Mouse (Mus musculus): Measurements from ENCODE around the gene Car9. TPM values are rescaled to one million over a fixed set of nuclear protein-coding genes. Genes with fewer than 3 reads are reported as not detected.

Car9 gene
- polyA plus RNA-seq, 1 experiment from 2014 or later: 0.19 TPM

DNA sequence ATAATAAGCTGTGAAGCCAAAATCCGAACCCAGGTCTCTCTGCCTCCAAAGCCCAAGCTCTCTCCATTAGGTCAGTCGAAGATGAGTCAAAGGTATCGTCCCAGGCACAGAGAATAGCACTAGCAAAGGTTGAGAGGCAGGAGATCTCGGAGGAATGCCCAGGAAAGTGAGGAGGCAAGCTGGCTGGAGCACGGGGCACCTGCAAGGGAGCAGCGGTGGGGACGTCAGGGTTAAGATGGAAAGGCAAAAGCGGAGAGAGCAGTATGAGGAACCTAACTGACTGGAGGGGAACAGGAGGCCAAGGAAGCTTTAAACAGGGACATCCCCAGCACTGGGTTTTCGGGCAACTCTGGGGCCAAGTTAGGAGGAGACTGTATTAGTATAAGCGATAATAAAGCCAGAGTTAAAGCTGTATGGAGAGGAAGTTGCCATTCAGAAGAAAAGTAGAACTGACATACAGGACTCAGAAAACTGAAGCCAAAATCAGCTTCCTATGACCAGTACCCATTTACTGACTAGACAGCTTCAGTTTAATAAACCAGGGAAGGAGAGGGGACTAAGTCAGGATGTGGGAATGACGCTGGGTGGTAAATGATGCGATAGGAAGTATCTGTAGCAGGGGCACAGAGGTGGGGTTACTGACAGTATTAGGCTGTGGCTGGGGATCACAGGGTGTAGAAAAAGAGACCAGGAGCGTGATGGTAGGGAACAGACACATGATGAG, 52.9 kb downstream of the Car9 start:
- H3K9me3 ChIP-seq: no peaks in the 10 kb centered on the region
- H3K4me3 ChIP-seq (replicated peaks): 0 out of 2 replicates have a peak overlapping the region, but pooled peaks have one; percentile 9
- H3K4me1 ChIP-seq (replicated peaks): peaks cover 60% of the 10 kb centered on the region
- H3K9ac ChIP-seq (replicated peaks): peak overlapping the region; percentile 96
- H3K4me2 ChIP-seq (replicated peaks): peak overlapping the region; percentile 95; the same call in 1 of the 2 replicates
- no peak overlapping the region for H3K27ac ChIP-seq
- H3K36me3 ChIP-seq: peaks cover 26% of the 10 kb centered on the region
- no peak for ATAC-seq
- 87% methylated on average over 13 of the region's 13 CpGs for WGBS
- H3K27me3 ChIP-seq: no peaks in the 10 kb centered on the region

DNA sequence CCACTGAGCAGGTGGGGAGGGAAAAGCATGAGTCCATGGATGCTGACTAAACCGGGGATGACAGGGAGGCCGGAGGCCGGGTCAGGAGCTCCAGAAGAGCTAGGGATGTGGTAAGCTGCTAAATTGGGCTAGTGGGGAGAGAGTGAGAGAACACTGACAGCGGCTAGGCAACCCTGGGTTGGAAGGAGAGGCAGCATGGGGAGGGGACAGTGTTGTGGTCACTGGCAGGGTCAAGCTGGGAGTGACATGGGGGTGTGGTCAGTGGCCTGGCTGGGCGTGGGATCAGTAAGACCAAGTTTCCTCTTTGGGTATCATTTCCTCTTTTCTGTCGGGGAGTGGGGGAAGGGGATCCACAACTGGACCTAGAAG, 53.5 kb downstream of the Car9 start:
- Histone ChIP-seq H3K27me3 (no peaks in the 10 kb centered on the region), H3K4me1 (replicated peaks) (peaks cover 60% of the 10 kb centered on the region), H3K36me3 (peaks cover 26% of the 10 kb centered on the region), H3K9me3 (no peaks in the 10 kb centered on the region), H3K9ac (replicated peaks) (peak overlapping the region; percentile 96), H3K27ac (no peak overlapping the region), H3K4me2 (replicated peaks) (peak overlapping the region; percentile 95; the same call in 1 of the 2 replicates), H3K4me3 (replicated peaks) (peak overlapping the region; percentile 9; the same call in 1 of the 2 replicates)
- 74% methylated on average over 6 of the region's 6 CpGs for WGBS
- no peak for ATAC-seq

DNA sequence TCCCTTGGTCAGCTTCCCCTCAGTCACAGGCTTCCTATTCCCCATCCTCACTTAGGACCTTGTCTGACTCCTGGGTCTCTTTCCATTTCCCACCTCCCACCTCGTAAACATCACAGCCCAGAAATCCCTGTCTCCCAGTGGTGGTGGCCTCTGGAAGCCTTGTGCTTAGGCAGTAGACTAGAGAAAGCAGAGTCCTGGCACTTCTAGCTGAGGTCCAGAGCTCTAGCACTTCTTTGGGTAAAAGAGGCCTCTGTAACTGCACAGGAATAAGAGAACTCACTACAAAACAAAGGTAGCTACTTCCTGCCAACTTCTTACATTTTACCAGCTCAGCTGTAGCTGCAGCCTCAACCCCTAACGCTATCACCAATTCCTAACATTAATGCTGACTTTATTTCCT, 54.2 kb downstream of the Car9 start:
- Histone ChIP-seq H3K27me3 (no peaks in the 10 kb centered on the region), H3K4me3 (replicated peaks) (peak overlapping the region; percentile 91), H3K4me1 (replicated peaks) (peaks cover 60% of the 10 kb centered on the region), H3K9ac (replicated peaks) (peak overlapping the region; percentile 96), H3K9me3 (no peaks in the 10 kb centered on the region), H3K36me3 (peaks cover 26% of the 10 kb centered on the region), H3K27ac (no peak overlapping the region), H3K4me2 (replicated peaks) (peak overlapping the region; percentile 95)
- 47% methylated on average over 2 of the region's 2 CpGs for WGBS
- no peak for ATAC-seq

DNA sequence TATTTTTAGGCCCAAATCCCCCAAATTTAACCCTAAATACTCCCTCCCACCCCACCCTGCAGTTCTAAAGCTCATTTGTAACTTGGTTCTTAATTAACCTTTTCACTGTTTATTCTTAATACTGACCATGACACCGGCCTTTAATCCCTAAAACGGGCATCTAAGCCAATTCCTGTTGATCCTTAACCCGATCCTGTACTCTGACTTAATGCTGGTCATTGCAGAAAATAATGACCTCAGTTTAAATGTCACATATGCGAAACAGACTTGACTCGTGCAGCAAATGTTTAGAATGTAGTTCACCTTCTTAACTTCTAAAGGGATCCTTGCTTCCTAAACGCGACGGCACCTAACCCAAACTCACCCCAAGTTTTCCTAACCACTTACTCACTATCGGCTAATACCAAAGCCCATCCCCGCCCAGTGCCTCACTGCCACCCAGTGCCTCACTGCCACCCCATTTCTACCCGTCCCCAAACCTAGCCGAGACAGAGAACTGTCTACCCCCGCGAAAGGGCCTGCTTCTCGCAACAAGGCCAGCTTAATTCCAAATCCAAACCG, 54.8 kb downstream of the Car9 start:
- peak overlapping the region; percentile 96 for H3K9ac ChIP-seq (replicated peaks)
- no peaks in the 10 kb centered on the region for H3K9me3 ChIP-seq
- H3K4me2 ChIP-seq (replicated peaks): peak overlapping the region; percentile 95
- H3K27ac ChIP-seq: peak overlapping the region; percentile 98
- peaks cover 60% of the 10 kb centered on the region for H3K4me1 ChIP-seq (replicated peaks)
- peaks cover 26% of the 10 kb centered on the region for H3K36me3 ChIP-seq
- peak overlapping the region; percentile 91 for H3K4me3 ChIP-seq (replicated peaks)
- ATAC-seq: peak; percentile 38
- 3% methylated on average over 16 of the region's 16 CpGs for WGBS
- no peaks in the 10 kb centered on the region for H3K27me3 ChIP-seq

DNA sequence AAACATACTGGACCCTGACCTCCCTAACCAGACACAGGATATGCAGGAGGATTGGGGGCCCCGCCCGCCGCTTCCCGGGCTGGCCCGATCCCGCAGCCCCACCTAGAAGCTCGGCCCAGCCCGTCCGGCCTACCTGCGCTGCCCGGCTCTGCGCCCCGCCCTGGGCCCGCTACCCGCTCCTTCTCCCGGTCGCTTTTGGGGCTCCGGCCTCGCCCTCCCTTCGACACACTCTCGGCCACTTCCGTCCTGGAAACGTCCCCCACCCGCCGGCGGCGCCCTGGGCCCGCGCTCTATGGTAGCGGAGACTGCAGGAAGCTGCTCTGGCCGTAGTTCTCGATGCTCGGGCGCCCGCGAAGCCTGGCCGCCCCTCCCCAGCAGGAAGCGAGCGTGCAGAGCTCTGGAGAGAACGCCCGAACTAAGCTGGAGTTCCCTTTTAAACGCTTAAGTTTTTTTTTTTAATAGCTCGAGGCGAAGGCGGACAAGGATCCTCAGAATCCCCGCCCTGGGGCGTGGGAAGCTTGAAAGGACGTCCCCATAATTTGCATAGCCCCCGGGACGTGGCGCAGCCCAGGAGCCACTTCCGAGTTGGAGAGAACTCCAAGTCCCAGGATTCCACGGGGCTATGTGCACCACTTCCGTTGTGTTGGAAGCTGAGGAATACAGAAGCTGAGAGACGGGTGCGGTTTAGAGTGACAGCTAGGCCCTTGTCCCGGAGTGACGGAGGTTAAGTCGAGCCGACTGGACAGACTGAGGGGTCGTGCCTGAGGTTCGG, 55.4 kb downstream of the Car9 start, which contains the start of the genes Creb3 and Tln1:
Gene Creb3, plus strand, starts transcription at position 336 of the 772 bp plus-strand sequence.
Gene Tln1, minus strand, starts transcription at position 695 of the 772 bp plus-strand sequence.
- H3K4me2 ChIP-seq (replicated peaks): peak within 1 kb of the TSS; percentile 95
- under 1% methylated on average over 62 of the region's 62 CpGs for WGBS
- ATAC-seq: peak; percentile 97
- H3K9me3 ChIP-seq: no peaks in the 10 kb centered on the region
- H3K4me3 ChIP-seq (replicated peaks): peak within 1 kb of the TSS; percentile 91
- peak within 1 kb of the TSS; percentile 96 for H3K9ac ChIP-seq (replicated peaks)
- peaks cover 32% of the 10 kb centered on the region for H3K36me3 ChIP-seq
- H3K27me3 ChIP-seq: no peaks in the 10 kb centered on the region
- peak within 1 kb of the TSS; percentile 98 for H3K27ac ChIP-seq
- peaks cover 60% of the 10 kb centered on the region for H3K4me1 ChIP-seq (replicated peaks)

DNA sequence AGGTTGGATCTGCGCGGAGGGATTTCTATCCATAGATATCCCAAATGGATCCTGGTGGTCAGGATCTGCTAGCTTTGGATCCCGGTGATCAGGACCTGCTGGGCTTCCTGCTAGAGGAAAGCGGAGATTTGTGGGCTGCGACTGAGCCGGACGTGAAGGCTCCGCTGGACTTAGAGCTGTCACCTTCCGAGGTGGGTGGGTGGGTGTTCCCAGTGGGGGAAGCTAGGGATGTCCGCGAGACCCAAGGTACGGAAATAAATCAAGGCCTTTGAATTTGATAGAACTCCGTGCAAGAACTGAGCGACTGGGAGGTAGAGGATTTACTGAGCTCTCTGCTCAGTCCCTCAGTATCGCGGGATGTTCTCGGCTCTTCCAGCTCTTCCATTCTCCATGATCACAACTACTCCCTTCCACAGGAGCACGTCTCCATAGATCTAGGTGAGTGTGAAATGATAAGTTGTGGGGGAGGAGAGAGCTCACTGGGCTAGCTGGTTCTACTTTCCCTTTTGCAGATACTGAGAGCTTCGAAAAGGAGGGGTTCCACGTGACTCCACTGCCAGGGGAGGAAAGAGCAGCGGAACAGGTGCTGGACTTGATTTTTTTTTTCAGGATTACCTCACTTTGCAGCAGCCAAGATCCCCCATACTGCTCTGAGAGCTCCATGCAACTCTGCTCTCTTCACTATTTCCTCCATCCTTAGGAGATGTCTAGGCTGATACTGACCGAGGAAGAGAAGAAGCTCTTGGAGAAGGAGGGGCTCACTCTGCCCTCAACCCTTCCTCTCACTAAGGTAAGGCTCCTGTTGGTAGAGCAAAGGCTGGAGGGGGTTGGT, 56.2 kb downstream of the Car9 start:
- peak overlapping the region; percentile 96 for H3K9ac ChIP-seq (replicated peaks)
- no peaks in the 10 kb centered on the region for H3K27me3 ChIP-seq
- H3K4me2 ChIP-seq (replicated peaks): peak overlapping the region; percentile 95
- WGBS: 9% methylated on average over 22 of the region's 22 CpGs
- H3K4me1 ChIP-seq (replicated peaks): peaks cover 52% of the 10 kb centered on the region
- peaks cover 40% of the 10 kb centered on the region for H3K36me3 ChIP-seq
- peak overlapping the region; percentile 98 for H3K27ac ChIP-seq
- peak overlapping the region; percentile 91 for H3K4me3 ChIP-seq (replicated peaks)
- H3K9me3 ChIP-seq: no peaks in the 10 kb centered on the region
- ATAC-seq: peak; percentile 9

Other genes starting within 250 kb of the Car9 start
- gene Atp8b5, start 239.8 kb upstream of the Car9 start, polyA plus RNA-seq (2015; fragmentation: Nextera tagmentation; extraction: Ambion mirVana): 0.23 and 0.35 TPM in 2 replicates
- 68.8 and 75.4 TPM in 2 replicates for gene Rusc2, start 125.0 kb upstream of the Car9 start, polyA plus RNA-seq (2015; fragmentation: Nextera tagmentation; extraction: Ambion mirVana)
- gene Fam166b, start 77.8 kb upstream of the Car9 start, polyA plus RNA-seq (2015; fragmentation: Nextera tagmentation; extraction: Ambion mirVana): 0.30 and 0.83 TPM in 2 replicates
- gene Tesk1, start 65.0 kb upstream of the Car9 start, polyA plus RNA-seq (2015; fragmentation: Nextera tagmentation; extraction: Ambion mirVana): 6.1 and 8.4 TPM in 2 replicates
- 4.1 and 4.7 TPM in 2 replicates for gene Cd72, start 52.3 kb upstream of the Car9 start, polyA plus RNA-seq (2015; fragmentation: Nextera tagmentation; extraction: Ambion mirVana)
- not detected in 2 replicates for gene Sit1, start 23.2 kb upstream of the Car9 start, polyA plus RNA-seq (2015; fragmentation: Nextera tagmentation; extraction: Ambion mirVana)
- gene Ccdc107, start 14.1 kb upstream of the Car9 start, polyA plus RNA-seq (2015; fragmentation: Nextera tagmentation; extraction: Ambion mirVana): 54.4 and 60.3 TPM in 2 replicates
- gene Arhgef39, start 7.3 kb upstream of the Car9 start, polyA plus RNA-seq (2015; fragmentation: Nextera tagmentation; extraction: Ambion mirVana): 15.4 and 16.1 TPM in 2 replicates
- gene Tpm2, start 16.8 kb downstream of the Car9 start, polyA plus RNA-seq (2015; fragmentation: Nextera tagmentation; extraction: Ambion mirVana): 13.2 TPM in 2 replicates
- gene Creb3, start 55.4 kb downstream of the Car9 start, polyA plus RNA-seq (2015; fragmentation: Nextera tagmentation; extraction: Ambion mirVana): 72.6 and 80.4 TPM in 2 replicates
- gene Tln1, start 55.7 kb downstream of the Car9 start, polyA plus RNA-seq (2015; fragmentation: Nextera tagmentation; extraction: Ambion mirVana): 59.8 and 67.0 TPM in 2 replicates
- gene Rgp1, start 71.7 kb downstream of the Car9 start, polyA plus RNA-seq (2015; fragmentation: Nextera tagmentation; extraction: Ambion mirVana): 24.5 and 26.1 TPM in 2 replicates
- gene Gba2, start 71.9 kb downstream of the Car9 start, polyA plus RNA-seq (2015; fragmentation: Nextera tagmentation; extraction: Ambion mirVana): 53.8 and 58.4 TPM in 2 replicates
- 0.77 and 2.1 TPM in 2 replicates for gene Msmp, start 77.5 kb downstream of the Car9 start, polyA plus RNA-seq (2015; fragmentation: Nextera tagmentation; extraction: Ambion mirVana)
- gene Npr2, start 125.0 kb downstream of the Car9 start, polyA plus RNA-seq (2015; fragmentation: Nextera tagmentation; extraction: Ambion mirVana): 13.8 and 14.7 TPM in 2 replicates
- 5.5 and 5.6 TPM in 2 replicates for gene Spag8, start 146.6 kb downstream of the Car9 start, polyA plus RNA-seq (2015; fragmentation: Nextera tagmentation; extraction: Ambion mirVana)
- gene Hint2, start 149.5 kb downstream of the Car9 start, polyA plus RNA-seq (2015; fragmentation: Nextera tagmentation; extraction: Ambion mirVana): 75.6 and 77.9 TPM in 2 replicates
- gene Tmem8b, start 162.0 kb downstream of the Car9 start, polyA plus RNA-seq (2015; fragmentation: Nextera tagmentation; extraction: Ambion mirVana): 16.3 and 17.1 TPM in 2 replicates
- 1.8 and 2.4 TPM in 2 replicates for gene Fam221b, start 162.2 kb downstream of the Car9 start, polyA plus RNA-seq (2015; fragmentation: Nextera tagmentation; extraction: Ambion mirVana)
- gene Olfr70, start 193.8 kb downstream of the Car9 start, polyA plus RNA-seq (2015; fragmentation: Nextera tagmentation; extraction: Ambion mirVana): 0.08 TPM in 1 of 2 replicates, not detected in the other
- 0.08 and 0.10 TPM in 2 replicates for gene Olfr71, start 203.3 kb downstream of the Car9 start, polyA plus RNA-seq (2015; fragmentation: Nextera tagmentation; extraction: Ambion mirVana)
- gene Hrct1, start 220.2 kb downstream of the Car9 start, polyA plus RNA-seq (2015; fragmentation: Nextera tagmentation; extraction: Ambion mirVana): 0.13 and 0.35 TPM in 2 replicates
- gene Spaar, start 223.1 kb downstream of the Car9 start, polyA plus RNA-seq (2015; fragmentation: Nextera tagmentation; extraction: Ambion mirVana): 0.05 TPM in 1 of 2 replicates, not detected in the other

Measured in midbrain, embryonic 13.5 days (tissue).